Mouse (Mus musculus): ENCODE measurements around the gene Ift122.

Ift122 gene

DNA sequence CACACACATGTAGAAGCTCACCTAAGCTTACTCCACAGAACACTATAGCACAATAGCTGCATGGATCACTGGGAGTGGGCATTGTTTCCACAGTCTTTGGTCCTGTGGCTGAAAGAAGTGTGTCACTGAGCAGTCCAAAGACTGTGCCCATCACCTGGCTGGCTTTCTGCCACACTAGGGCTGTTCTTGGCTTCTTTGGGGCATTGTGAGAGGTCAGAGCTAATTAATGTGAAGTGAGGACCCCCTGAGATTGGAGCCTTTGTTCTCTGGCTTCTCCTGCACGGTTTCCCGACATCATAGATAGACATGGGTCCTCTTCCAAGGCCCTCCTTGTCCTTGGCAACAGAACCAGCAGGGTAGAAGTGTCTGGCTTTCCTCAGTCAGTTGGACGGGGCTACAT lies 39.1 kb downstream of the Ift122 start:
- no peak for DNase-seq

DNA sequence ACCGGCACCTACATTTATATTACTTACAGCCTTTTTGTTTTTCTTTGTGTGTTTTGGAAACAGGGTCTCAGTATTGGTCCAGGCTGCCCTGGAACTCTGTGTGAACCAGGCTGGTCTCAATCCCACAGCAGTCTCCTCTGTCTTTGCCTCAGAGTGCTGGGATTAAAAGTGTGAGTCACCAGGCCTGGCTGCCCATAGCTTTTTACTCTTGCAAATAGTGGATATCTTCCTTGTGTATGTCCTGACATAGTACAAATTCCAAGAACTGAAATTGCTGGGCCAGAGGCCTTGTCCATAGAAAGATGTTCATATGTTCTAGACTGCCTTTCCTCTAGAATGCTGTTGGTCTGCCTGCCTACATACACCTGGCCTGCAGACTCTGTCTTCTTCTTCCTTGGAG lies 43.1 kb downstream of the Ift122 start:
- no peak for DNase-seq

DNA sequence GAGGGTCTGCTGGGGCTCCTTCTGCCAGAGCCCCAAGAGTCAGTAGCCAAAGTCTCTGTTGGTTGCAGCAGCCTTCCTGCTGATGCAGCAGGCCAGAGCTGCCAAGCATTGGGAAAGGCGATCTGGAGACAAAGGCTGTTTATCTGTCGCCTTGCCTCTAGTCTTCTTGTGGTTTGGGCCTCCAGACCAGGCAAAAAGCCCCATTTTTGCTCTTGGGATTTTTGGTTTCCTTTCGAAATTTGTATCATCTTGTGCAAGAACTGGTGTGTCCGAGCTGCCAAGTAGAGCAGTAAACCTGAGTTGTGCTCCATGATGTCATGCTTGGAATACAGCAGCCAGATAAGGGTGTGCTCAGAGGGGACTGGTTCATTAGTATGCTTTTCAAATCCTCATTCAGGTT lies 43.8 kb downstream of the Ift122 start:
- DNase-seq = peak; percentile 50 to 54

GRCm38 (mm10) chr6:115897926-115898520 lies 44.8 kb downstream of the Ift122 start:
- no peak for DNase-seq

- peak; percentile 90 for DNase-seq
Measured at GRCm38 (mm10) chr6:115901062-115901461, 47.8 kb downstream of the Ift122 start.

- no peak for DNase-seq
Measured at GRCm38 (mm10) chr6:115901489-115901931, 48.2 kb downstream of the Ift122 start.

DNA sequence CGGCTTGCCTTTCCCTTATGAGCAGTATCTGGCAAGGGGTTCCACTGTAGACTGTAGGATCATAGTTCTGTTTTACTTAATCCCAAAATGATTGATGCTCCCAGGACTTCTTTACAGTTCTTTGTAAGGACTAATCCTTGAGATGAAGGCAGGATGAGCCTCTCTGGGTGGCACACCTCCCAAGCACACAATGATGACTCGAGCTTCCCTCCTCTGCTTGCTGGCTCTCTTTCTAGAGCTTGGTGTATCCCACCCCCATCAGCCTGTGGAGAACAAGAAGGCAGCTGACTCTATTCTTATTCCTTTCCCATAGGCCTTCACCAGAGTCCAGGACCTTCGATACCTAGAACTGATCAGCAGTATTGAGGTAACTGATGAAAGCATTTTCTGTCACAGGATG lies 49.3 kb downstream of the Ift122 start:
- DNase-seq = no peak

DNA sequence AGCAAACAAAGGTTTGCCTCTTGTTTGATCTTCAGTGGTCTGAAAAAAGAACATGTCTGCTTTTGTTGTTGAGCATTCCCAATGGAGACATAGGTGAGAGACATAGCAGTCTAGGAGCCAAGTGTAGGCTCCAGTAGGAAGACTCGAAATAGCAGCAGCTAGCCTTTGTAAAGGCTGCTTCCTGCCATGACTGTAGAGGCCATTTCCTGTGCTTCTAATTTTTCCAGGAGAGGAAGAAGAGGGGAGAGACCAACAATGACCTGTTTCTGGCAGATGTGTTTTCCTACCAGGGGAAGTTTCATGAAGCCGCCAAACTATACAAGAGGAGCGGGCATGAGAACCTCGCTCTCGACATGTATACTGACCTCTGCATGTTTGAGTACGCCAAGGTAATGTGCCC lies 52.3 kb downstream of the Ift122 start:
- no peak for DNase-seq

DNA sequence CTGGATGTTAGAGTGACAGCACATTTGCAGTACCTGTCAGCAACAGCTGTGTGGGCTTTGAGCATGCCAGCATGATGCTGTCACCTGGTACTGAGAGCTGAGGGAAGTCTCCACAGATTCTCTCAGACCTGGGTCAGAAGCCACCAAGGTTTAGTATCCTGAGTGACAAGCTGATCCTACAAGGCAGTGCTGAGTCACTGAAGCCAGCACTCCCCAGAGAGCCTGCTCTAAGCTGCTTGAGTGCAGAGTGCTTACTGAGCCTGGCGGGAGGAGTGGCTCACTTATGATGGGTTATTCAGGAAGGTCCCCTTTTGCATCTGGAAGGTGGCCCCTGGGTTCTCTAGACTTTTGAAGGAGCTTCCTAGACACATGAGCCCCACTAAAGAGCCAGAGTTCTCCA lies 53.2 kb downstream of the Ift122 start:
- no peak for DNase-seq

DNA sequence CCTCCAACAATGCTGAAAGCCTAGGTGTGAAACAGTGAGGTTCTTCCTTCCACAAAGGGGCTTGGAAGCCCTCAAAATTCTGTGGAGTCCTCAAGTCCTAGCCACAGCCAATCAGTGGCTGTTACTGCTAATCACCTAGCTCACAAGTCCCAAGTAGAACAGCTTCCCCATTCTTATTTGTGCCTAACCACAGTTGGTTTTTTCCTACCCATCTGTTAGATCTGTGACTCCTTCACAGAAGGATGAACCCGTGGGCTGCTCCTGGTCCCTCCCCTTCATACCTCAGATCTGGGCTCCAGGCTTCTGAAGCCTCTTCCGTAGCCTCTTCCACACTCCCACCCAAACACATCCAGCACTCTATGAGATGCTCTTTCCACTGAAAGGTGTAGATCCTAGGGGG lies 53.6 kb downstream of the Ift122 start:
- DNase-seq = no peak

GRCm38 (mm10) chr6:115908421-115908982 lies 55.2 kb downstream of the Ift122 start:
- DNase-seq = no peak

GRCm38 (mm10) chr6:115909052-115909451 lies 55.8 kb downstream of the Ift122 start:
- DNase-seq = no peak

DNA sequence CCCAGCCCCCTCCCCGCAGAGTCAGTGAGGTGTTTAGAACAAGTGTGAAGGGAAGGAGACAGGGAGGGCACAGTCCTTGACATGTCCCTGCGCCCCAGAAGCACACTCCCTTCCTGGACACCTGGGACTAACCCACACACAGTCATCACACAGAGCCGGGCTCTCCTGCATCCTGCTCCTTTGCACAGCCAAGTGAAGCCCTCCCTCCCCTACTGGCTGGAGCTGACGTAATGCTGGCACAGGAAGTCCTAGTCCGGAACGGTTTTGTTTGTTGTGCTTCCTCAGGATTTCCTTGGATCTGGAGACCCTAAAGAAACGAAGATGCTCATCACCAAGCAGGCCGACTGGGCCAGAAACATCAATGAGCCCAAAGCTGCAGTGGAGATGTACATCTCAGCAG lies 56.7 kb downstream of the Ift122 start:
- no peak for DNase-seq

GRCm38 (mm10) chr6:115911763-115912162 lies 58.5 kb downstream of the Ift122 start:
- DNase-seq = no peak

- no peak for DNase-seq
Measured at GRCm38 (mm10) chr6:115913482-115913881, 60.2 kb downstream of the Ift122 start.

GRCm38 (mm10) chr6:115914511-115915202 lies 61.4 kb downstream of the Ift122 start:
- peak; percentile 72 to 76 for DNase-seq

DNA sequence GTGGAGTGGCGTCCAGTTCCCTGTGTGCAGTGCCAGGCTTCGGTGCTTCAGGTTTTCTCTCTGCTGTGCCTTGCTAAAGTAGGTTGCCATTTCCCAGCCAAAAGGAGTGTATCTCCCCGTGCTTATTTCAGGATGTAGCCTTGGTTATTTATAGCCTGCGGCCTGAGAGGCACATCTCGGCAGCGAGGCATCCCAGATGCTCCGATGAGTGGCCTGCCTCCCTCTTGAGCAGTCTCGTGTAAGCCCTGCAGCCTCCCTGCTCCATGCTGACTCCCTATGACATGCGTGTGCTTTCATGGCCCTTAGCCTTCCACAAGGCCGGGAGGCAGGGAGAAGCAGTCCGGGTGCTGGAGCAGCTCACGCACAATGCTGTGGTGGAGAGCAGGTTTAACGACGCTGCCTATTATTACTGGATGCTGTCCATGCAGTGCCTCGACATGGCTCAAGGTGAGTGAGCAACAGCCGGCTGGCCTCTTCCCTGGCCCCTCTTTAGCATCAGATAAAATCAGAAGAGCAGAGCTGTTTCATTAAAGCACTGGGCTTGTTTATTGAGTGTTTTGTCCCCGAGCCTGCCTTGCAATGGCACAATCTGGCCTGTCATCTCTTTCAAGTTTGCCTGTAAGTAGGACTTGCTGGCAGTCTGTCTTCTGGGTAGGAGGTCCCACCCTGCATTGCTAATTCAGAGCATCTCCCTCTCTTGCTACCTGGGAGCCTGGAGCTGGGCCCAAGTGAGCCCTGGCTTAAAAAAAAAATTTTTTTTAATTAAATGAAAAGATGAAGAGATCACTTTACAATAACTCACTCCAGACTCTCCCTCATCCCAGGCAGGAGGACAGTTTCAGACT lies 62.6 kb downstream of the Ift122 start:
- peak; percentile 65 to 68 for DNase-seq

- DNase-seq = peak; percentile 62 to 63
Measured at GRCm38 (mm10) chr6:115916611-115917010, 63.3 kb downstream of the Ift122 start.

GRCm38 (mm10) chr6:115918615-115919014 lies 65.3 kb downstream of the Ift122 start:
- no peak for DNase-seq

DNA sequence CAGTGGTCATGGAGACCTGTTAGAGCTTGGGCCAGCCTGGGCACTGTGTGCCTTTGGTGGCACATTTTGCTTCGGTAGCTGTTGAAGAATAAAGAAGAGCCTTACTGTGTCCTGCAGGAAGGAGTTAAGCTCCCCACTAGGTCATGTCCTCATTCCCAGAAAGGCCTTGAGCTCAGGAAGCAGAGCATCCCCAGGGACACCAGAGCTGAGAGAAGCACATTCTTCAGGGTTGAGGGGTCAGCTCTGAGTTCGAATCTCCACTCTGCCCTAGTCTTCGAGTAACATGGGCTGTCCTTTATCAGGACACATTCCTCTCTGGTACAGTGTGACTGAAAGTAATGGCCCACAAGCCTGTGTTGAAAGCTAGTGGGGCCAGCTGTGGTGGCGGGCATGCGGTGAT lies 66.6 kb downstream of the Ift122 start:
- no peak for DNase-seq

GRCm38 (mm10) chr6:115924829-115925228 lies 71.6 kb downstream of the Ift122 start:
- DNase-seq = no peak

DNA sequence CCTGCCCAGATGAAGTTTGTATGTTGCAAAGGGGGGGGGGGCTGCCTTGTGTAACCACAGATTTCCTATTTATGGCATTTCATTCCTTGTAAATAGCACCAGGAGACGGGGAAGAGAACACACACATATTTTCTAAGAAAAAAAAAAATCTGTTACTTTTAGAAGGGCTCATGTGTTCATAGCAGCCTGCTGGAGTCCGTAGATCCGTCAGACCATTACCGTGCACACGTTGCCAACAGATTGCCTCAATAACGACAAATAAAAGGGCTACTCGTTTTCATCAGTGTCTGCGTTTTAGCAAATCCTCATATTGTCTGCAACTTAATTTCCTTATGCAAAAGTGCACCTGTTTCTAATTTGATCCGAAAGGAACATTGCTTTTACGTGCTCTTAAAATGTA lies 73.1 kb downstream of the Ift122 start:
- DNase-seq = no peak

All from cerebellum, postnatal 14 days (tissue).